Mouse (Mus musculus) right cerebral cortex, adult 18-20 months (tissue): ENCODE results near the gene Ankrd11.
"Not testable (repeated sequence)": the region's sequence is repeated elsewhere in the genome, so short reads cannot be mapped to it uniquely, and the experiment has no call there.

Source experiments
- DNase-seq: peaks from one replicate; pipeline ENCODE4 v3.0.0; 2022; ENCODE audit warnings: mixed read lengths

The Ankrd11 gene

GRCm38 (mm10) chr8:123042158-123042973 lies at the start of gene Ankrd11:
Ankrd11 (minus strand) TSS chr8:123042277.
- DNase-seq: peak; percentile 100

DNA sequence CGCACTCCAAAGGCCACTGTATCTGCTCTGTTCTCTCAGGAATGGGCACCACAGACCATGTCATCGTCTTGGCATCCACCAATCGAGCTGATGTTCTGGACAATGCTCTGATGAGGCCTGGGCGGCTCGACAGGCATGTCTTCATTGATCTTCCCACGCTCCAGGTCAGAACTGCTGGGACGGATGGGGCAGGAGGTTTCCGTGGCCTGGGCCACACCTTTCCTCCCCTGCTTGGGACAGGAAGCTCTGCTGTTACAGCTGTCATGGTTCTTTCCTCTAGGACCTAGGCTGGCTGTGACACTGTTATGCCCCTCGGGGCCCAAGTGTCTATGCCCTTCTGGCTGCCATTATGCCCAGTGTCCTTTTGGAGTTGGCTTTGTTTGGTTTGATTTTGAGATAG lies 45.2 kb upstream of the Ankrd11 start:
- DNase-seq: no peak

DNA sequence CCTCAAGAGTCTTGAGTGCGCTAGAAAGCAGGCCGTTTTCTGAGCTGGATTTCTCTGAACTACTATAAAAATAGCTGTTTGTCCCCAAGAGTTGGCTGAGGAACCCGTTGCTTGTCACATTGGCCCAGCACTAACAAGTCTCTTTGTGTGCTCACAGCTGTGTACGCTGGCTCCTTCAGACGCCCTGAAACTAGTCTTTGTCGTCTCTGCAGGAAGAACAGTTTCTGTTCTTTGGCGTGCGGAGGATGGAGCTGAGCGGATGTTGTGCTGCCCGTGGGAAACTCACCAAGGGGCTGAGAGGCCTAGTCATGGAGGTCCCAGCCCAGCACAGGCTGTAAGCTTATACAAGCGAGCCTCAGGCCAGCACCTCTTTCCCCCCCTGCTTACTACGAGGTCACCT lies 41.5 kb upstream of the Ankrd11 start:
- peak; percentile 53 for DNase-seq

- no peak for DNase-seq
These were observed 40.9 kb upstream of the Ankrd11 start for GRCm38 (mm10) chr8:123082993-123083392.

- no peak for DNase-seq
These were observed 35.1 kb upstream of the Ankrd11 start for GRCm38 (mm10) chr8:123077213-123077612.

- DNase-seq: no peak
These were observed 29.1 kb upstream of the Ankrd11 start for GRCm38 (mm10) chr8:123071176-123071575.

DNA sequence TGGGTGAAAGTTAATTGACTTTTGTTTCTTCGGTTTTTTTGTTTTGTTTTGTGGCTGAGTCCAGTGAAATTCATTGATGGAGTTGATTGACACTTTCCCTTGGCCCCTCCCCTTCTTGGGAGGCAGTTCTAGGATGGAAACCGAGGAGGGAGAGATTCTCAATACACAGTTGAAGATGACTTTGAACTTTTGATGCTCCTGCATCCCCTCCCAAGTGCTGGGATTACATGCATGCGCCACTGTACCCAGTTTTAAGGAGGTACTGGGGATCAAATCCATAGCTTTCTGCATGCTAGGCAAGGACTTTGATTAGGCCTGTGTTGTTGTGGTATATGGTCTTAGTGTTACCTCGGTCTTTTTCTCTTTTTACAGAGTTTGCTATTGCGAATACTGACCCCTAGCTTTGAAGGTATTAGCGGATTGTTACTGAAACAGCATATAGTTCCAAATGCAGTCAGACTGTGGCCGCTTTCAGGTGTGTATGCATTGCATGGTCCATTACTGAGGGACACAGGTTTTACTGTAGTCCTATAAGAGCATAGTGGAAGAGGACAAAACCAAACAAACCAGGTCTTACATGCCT lies 24.1 kb upstream of the Ankrd11 start:
- no peak for DNase-seq

- peak; percentile 95 for DNase-seq
These were observed 23.4 kb upstream of the Ankrd11 start for GRCm38 (mm10) chr8:123065214-123066100.

GRCm38 (mm10) chr8:123064809-123065213 lies 22.7 kb upstream of the Ankrd11 start:
- no peak for DNase-seq

DNA sequence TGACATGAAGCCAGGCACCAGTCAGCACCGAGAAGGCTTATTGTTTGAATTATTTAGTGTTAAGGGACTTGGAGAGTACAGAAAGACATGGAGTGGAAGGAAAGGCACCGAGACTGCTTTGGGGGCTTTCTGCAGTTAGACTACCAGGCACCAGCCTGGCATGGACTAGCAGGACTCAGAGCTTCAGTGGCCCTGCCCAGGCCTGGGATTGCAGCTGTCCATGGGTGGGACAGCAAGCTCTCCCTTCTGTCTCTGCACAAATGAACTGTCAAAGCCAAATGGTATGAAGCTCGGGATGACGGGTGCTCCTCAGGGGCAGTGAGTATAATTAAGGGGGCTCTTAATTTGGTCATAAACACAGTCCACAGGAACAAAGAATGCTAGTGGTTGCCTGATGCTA lies 22.0 kb upstream of the Ankrd11 start:
- DNase-seq: no peak

GRCm38 (mm10) chr8:123062721-123063120 lies 20.6 kb upstream of the Ankrd11 start, which contains the start of gene Spg7:
Spg7 (plus strand) TSS chr8:123062942.
- no peak for DNase-seq

DNA sequence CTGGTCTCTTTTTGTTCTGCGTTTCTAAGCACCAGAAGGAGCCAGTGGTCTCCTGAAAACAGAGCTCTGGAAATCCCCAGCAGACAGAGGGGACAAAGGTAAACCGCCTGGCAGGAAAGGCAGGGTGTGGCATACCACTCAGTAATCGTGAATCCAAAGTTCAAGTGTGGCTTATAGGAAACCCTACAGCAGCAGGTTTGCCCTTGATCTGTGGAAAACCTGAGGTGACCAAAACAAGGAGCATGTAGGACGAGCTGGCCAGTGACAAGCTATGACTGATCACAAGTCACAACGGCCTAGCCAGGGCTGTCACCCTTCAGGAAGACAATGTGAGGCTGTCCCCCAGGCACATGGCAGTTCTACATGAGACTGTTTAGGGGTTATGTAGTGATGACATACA lies 9.4 kb upstream of the Ankrd11 start:
- DNase-seq: no peak

GRCm38 (mm10) chr8:123048402-123048801 lies 6.3 kb upstream of the Ankrd11 start:
- DNase-seq: no peak

DNA sequence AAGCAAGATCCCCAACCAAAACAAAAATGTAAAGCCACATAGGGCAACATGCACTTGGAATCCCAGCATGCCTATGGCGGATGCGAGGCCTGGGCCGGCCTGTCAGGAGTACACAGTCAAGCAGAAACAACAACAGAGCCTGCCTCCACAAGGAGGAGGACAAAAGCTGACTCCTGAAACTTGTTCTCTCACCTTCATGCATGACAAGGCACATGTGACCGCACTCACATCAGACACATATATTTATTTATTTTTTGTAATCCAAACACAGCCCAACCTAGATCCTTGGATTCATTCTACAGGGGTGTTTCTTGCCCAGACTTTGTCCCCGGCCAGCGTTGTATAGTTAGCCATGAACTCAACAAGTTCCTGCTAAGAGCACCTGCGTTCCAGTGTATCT lies 5.8 kb upstream of the Ankrd11 start:
- no peak for DNase-seq

DNA sequence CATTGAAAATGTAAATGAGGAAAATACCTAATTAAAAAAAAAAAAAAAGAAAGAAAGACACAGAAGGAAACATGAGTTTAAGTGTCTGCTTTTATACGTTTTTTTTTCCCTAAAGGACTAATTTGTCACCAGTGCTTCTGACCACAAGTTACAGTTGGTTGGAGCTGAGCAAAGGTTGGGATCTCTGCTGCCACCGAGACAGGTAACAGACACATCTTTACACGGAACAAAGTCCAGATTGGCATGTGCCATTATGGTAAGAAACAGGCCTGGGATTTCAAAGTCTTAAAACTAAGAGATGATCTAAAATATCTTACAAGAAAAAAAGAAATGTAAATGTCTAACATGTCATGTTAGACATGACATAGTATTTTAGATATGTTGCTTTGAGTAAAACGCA lies 4.6 kb upstream of the Ankrd11 start:
- DNase-seq: no peak

DNA sequence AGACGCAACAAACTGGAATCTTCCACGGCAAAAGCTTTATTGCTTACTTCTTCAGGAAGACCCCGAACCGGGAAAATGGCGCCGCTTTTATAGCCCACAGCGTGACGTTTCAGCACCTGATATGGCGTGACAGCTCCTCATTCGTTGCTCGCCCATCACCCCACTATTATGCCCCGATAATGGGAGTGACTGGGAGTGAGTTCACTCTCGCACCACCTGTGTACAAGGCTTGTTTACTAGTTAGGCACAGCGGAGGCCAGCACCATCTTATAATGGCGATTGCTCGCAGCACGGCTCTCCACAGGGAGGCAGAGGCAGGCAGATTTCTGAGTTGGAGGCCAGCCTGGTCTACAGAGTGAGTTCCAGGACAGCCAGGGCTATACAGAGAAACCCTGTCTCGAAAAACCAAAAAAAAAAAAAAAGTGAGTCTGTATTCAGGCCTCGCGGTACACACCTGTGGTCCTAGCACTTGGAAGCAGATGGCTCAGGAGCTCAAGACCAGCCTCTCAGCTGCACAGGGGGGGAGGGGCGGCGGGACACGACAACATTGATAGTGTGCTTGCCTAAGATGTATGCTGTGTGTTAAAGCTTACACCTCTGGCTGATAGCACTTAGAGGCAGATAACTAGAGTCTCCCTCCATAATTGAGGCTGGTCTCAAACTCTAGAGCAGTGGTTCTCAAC lies 2.8 kb upstream of the Ankrd11 start:
- DNase-seq: not testable (repeated sequence)

DNA sequence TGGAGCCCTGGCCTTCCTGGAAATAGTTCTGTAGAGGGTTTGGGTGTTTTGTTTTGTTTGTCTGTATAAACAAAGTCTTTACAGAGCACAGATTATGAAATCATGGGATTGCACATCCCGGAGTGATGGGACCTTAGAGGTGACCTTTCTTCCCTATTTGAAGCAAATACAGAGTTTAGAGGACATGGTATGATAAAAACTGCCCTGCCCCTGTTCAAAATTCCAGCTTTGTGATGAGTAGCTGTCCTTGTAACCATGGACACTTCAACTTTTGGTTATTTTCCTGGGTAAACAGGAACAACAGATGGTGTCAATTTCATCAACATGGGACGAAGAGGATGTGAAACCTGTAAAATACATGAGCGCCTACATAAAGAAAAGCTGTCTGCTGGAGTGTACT lies 1.9 kb upstream of the Ankrd11 start:
- no peak for DNase-seq

DNA sequence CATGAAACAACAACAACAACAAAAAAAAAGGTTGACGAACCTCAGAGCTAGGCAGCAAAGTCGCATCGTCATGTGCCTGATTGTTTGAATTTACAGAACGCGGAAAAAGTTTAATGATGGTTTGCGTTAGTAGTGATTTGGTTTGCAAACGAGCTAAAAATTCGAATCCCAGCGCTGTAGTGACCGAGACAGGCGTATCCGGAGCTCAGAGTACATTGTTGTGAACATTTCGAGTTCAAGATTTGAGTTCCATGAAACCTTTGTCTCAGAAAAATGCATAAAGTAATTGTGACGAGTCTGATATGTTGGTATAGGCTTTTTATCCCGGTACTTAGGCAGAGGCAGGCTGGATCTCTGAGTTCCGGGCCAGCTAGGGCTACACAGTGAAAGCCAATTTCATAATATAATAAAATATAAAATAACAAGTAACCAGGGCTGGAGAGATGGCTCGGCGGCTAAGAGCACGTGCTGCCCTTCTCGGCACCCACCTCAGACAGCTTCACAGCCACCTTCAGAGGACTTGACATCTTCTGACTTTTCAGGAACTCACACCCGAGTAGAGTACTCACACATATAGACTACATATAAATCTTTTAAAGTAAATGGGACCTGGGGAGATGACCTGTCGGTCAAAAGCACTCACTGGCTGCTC lies 1.0 kb upstream of the Ankrd11 start:
- DNase-seq: no peak

GRCm38 (mm10) chr8:123041774-123042105 lies 337 bp downstream of the Ankrd11 start:
- no peak for DNase-seq

- DNase-seq: peak; percentile 41
These were observed 886 bp downstream of the Ankrd11 start for GRCm38 (mm10) chr8:123041008-123041773.

- DNase-seq: no peak
These were observed 1.9 kb downstream of the Ankrd11 start for GRCm38 (mm10) chr8:123040110-123040650.
